In the genomic region with DNA sequence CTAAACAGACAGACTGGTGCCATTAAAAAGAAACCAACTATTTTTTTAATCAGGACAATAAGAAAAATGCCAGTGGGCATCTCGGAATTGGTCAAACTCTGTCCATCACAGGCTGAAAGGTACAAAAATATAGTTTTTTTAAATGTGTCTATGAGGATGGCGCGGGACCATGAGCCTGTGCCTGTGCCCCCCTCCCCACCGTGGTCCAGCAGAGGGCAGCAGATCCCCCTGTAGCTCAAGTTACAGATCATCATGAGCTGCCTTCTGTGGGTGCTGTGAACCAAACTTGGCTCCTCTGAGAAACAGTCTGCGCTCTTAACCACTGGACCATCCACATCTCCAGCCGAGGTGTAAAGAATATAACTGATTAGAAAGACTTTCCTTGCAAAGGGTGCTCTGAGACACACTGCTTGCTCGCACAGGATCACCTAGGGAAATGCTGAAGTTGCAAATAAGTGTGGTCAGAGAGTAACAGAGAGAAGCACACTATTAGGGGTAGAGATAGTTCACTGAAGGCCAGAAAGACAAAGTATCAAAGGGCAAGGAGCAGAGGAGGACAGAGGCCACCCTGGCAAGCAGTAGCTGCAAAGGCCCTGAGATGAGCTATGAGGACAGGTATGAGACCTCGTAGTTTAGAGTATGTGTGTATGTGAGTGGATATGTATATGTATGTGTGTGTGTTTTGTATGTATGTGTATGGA, we compare ENCODE assay signal across 14 mouse cellular contexts.
DNase-seq lines count a peak whose midpoint lies in the region; TF ChIP-seq lines count a peak whose summit lies in the region.
"Had no signal": no experiment of that assay in that cellular context is flagged by ENCODE, and none has a peak within 500 bp of the region (broad histone marks: within the 10 kb centered on the region; RNA-seq: fewer than 3 reads in every experiment).

No protein-coding gene starts in this region.

- DNase-seq in kidney, postnatal 36 days = peak; percentile 24 to 31
- DNase-seq in kidney, postnatal 4 days = no peak
- peak; percentile 18 to 27 for DNase-seq in B cell, adult 2 months
- DNase-seq in induced T-regulatory cell, adult 2 months (ENCODE audit: low read depth) = peak; percentile 10
- DNase-seq in urinary bladder, postnatal 25 days (ENCODE audit: low spot score) = no peak
- no peak for DNase-seq in left cerebral cortex, postnatal 10 days (ENCODE audit: extremely low spot score in 1 of 2, low spot score in 2 of 2)
- DNase-seq: adrenal gland, adult 8-10 months; cerebellum, postnatal 36 days; heart, adult 18-20 months; heart, postnatal 14 days; midbrain, embryonic 14.5 days had no signal

- H3K9ac ChIP-seq in ES-Bruce4 (ENCODE audit: low read depth, poor library complexity, severe bottlenecking) = no peak overlapping the region
- H3K9ac ChIP-seq: embryonic facial prominence, embryonic 13.5 days; forebrain, embryonic 12.5 days had no signal

- peak; percentile 79 for TF ChIP-seq CTCF in ES-Bruce4 (IDR thresholded peaks at IDR 0.05; ENCODE audit: low read depth, low read length)

- no peaks in the 10 kb centered on the region for H3K36me3 ChIP-seq in ES-Bruce4 (ENCODE audit: control insufficient read depth, insufficient read depth, low read length, poor library complexity, severe bottlenecking)
- H3K36me3 ChIP-seq: embryonic facial prominence, embryonic 13.5 days; forebrain, embryonic 12.5 days had no signal

- no peak for TF ChIP-seq EP300 in ES-Bruce4 (IDR thresholded peaks at IDR 0.05; ENCODE audit: insufficient read depth, low read depth, low read length)

- TF ChIP-seq POLR2A in ES-Bruce4 (IDR thresholded peaks at IDR 0.05; ENCODE audit: insufficient read depth, low read length) = no peak

- H3K27ac ChIP-seq in ES-Bruce4 (ENCODE audit: insufficient read depth, low read length) = no peak overlapping the region
- H3K27ac ChIP-seq: embryonic facial prominence, embryonic 13.5 days; forebrain, embryonic 12.5 days had no signal

- H3K4me3 ChIP-seq in ES-Bruce4 (ENCODE audit: low read depth, low read length) = no peak overlapping the region
- H3K4me3 ChIP-seq: embryonic facial prominence, embryonic 13.5 days; forebrain, embryonic 12.5 days had no signal

- intact Hi-C loops in left cerebral cortex, postnatal 10 days (cut with DNase I) = no loop called here

- H3K9me3 ChIP-seq in ES-Bruce4 (replicated peaks; ENCODE audit: control insufficient read depth, insufficient read depth, low read length, poor library complexity, severe bottlenecking) = no peaks in the 10 kb centered on the region
- H3K9me3 ChIP-seq: embryonic facial prominence, embryonic 13.5 days; forebrain, embryonic 12.5 days had no signal

- no peaks in the 10 kb centered on the region for H3K27me3 ChIP-seq in ES-Bruce4 (ENCODE audit: control insufficient read depth, insufficient read depth, low read length, poor library complexity, severe bottlenecking)

- H3K4me1 ChIP-seq in ES-Bruce4 (ENCODE audit: control insufficient read depth, insufficient read depth, low read length) = no peaks in the 10 kb centered on the region
- H3K4me1 ChIP-seq: embryonic facial prominence, embryonic 13.5 days had no signal

Comparison
In these comparisons a context has a peak if more than half of its experiments do, and no peak if none do; other contexts are left out.
1. DNase-seq: peak in kidney, postnatal 36 days (2 of 2), B cell, adult 2 months (2 of 2) and induced T-regulatory cell, adult 2 months (single experiment); none in kidney, postnatal 4 days (0 of 2), urinary bladder, postnatal 25 days (single experiment) and left cerebral cortex, postnatal 10 days (0 of 2).